Mouse (Mus musculus): ENCODE measurements at regions not wholly inside any gene's neighbourhood (a gene's known extent, or its start where the extent isn't known, plus 50 kb on each side); places are given as distances from the start of the nearest gene placed in this dataset.

GRCm38 (mm10) chr6:93031812-93032330, 88.6 kb upstream of the Adamts9 start:
- DNase-seq (ENCODE audit: low spot score in 2 of 2), result no peak

GRCm38 (mm10) chr6:93026068-93027022, 83.1 kb upstream of the Adamts9 start:
- DNase-seq (ENCODE audit: low spot score in 2 of 2), result no peak

GRCm38 (mm10) chr6:93014534-93014933, 71.2 kb upstream of the Adamts9 start:
- DNase-seq (ENCODE audit: low spot score in 2 of 2), result no peak

- no peak for DNase-seq (ENCODE audit: low spot score in 2 of 2)
Observed at GRCm38 (mm10) chr6:93011906-93012305, 68.6 kb upstream of the Adamts9 start.

GRCm38 (mm10) chr6:93004587-93005240, 61.4 kb upstream of the Adamts9 start:
- DNase-seq (ENCODE audit: low spot score in 2 of 2), result no peak

- no peak for DNase-seq (ENCODE audit: low spot score in 2 of 2)
Observed at GRCm38 (mm10) chr6:93003812-93004211, 60.5 kb upstream of the Adamts9 start.

GRCm38 (mm10) chr6:92993647-92994046, 50.4 kb upstream of the Adamts9 start:
- DNase-seq (ENCODE audit: low spot score in 2 of 2), result no peak
